ENCODE assay signal across 30 mouse cellular contexts in the genomic region with DNA sequence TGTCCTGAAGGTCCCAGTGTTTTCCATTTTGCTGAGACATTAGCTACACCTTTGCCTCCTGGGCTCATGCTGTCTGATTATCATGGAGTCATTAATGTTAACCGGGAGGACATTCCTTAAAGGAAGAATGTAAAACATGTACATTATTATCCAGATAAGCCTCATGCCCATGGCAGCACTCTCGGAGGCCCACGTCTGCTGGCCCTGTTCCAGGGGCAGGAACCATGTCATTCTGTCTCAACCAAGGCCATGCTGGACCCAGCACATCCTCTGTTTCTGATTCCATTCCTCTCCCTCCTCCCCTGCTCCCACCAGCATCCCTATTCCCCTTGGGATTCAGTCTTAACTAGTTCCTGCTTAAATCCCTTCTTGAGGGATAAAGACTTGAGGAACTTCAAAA.
DNase-seq lines count a peak whose midpoint lies in the region; ATAC-seq and TF ChIP-seq lines count a peak whose summit lies in the region.
"Had no signal": no experiment of that assay in that cellular context is flagged by ENCODE, and none has a peak within 500 bp of the region (broad histone marks: within the 10 kb centered on the region; RNA-seq: fewer than 3 reads in every experiment).

No protein-coding gene starts in this region.

- H3K27me3 ChIP-seq in kidney, embryonic 15.5 days: no peaks in the 10 kb centered on the region
- no peaks in the 10 kb centered on the region for H3K27me3 ChIP-seq in Patski
- H3K27me3 ChIP-seq in intestine, embryonic 14.5 days (replicated peaks; ENCODE audit: control insufficient read depth, insufficient read depth, low read length): no peaks in the 10 kb centered on the region
- H3K27me3 ChIP-seq in forebrain, embryonic 13.5 days: no peaks in the 10 kb centered on the region
- H3K27me3 ChIP-seq: embryonic facial prominence, embryonic 13.5 days; heart, embryonic 13.5 days; limb, embryonic 12.5 days; liver, embryonic 15.5 days; lung, embryonic 15.5 days; midbrain, embryonic 13.5 days had no signal

- no peak overlapping the region for H3K27ac ChIP-seq in kidney, embryonic 15.5 days
- H3K27ac ChIP-seq in intestine, embryonic 14.5 days (ENCODE audit: low read depth): peak overlapping the region; percentile 18; the same call in 1 of the 2 replicates
- no peak overlapping the region for H3K27ac ChIP-seq in forebrain, embryonic 13.5 days
- H3K27ac ChIP-seq: embryonic facial prominence, embryonic 13.5 days; forebrain, embryonic 10.5 days; gastrocnemius, adult 2 months; heart, embryonic 13.5 days; hindbrain, postnatal 0 days; kidney, postnatal 0 days; limb, embryonic 12.5 days; liver, embryonic 15.5 days; lung, embryonic 15.5 days; midbrain, embryonic 13.5 days had no signal

- in situ Hi-C loops in Patski (cut with MboI; ENCODE audit: low pct_unique_long_range_greater_than_20kb): no loop called here

- no peak overlapping the region for H3K4me2 ChIP-seq in kidney, embryonic 15.5 days
- H3K4me2 ChIP-seq in intestine, embryonic 14.5 days (ENCODE audit: low read length): no peak overlapping the region
- no peak overlapping the region for H3K4me2 ChIP-seq in forebrain, embryonic 13.5 days
- H3K4me2 ChIP-seq: embryonic facial prominence, embryonic 13.5 days; heart, embryonic 13.5 days; limb, embryonic 12.5 days; liver, embryonic 15.5 days; lung, embryonic 15.5 days; midbrain, embryonic 13.5 days had no signal

- CTCF ChIA-PET in Patski (lab: Charles Lee): no interaction called here

- DNase-seq in adrenal gland, adult 2 months: peak; percentile 24
- no peak for DNase-seq in adrenal gland, adult 18-20 months (ENCODE audit: low spot score in 2 of 2)
- peak; percentile 30 to 40 for DNase-seq in kidney, postnatal 4 days
- DNase-seq in Patski (ENCODE audit: low read depth, low spot score): no peak
- DNase-seq in intestine, embryonic 14.5 days (ENCODE audit: low spot score): no peak
- DNase-seq in heart, postnatal 14 days: no peak
- DNase-seq: cerebellum, adult 8-10 months; cerebellum, postnatal 36 days; gastrocnemius, adult 2 months; gastrocnemius, postnatal 36 days; heart, postnatal 10 days; kidney, adult 18-20 months; layer of hippocampus, adult 9-11 months; lung, postnatal 4 days; right cerebral cortex, postnatal 25 days; thymus, adult 2 months; thymus, postnatal 36 days had no signal

- no peak for ATAC-seq in kidney, embryonic 15.5 days (replicated peaks; ENCODE audit: low FRiP score)
- peak; percentile 67 for ATAC-seq in Patski
- ATAC-seq in intestine, embryonic 14.5 days (replicated peaks; ENCODE audit: low FRiP score, low TSS enrichment, low read depth): no peak
- ATAC-seq in forebrain, embryonic 13.5 days: no peak
- ATAC-seq: forebrain, embryonic 16.5 days; hindbrain, postnatal 0 days; midbrain, embryonic 13.5 days had no signal

- H3K9ac ChIP-seq in kidney, embryonic 15.5 days: no peak overlapping the region
- H3K9ac ChIP-seq in intestine, embryonic 14.5 days (ENCODE audit: low read length): no peak overlapping the region
- no peak overlapping the region for H3K9ac ChIP-seq in forebrain, embryonic 13.5 days
- H3K9ac ChIP-seq: embryonic facial prominence, embryonic 13.5 days; heart, embryonic 13.5 days; limb, embryonic 12.5 days; liver, embryonic 15.5 days; lung, embryonic 15.5 days; midbrain, embryonic 13.5 days had no signal

- no peaks in the 10 kb centered on the region for H3K9me3 ChIP-seq in kidney, embryonic 15.5 days (replicated peaks)
- no peaks in the 10 kb centered on the region for H3K9me3 ChIP-seq in intestine, embryonic 14.5 days (ENCODE audit: control insufficient read depth, low read length)
- H3K9me3 ChIP-seq in forebrain, embryonic 13.5 days (replicated peaks): no peaks in the 10 kb centered on the region
- H3K9me3 ChIP-seq: embryonic facial prominence, embryonic 13.5 days; forebrain, embryonic 10.5 days; limb, embryonic 12.5 days; liver, embryonic 15.5 days; lung, embryonic 15.5 days; midbrain, embryonic 13.5 days had no signal

- H3K4me1 ChIP-seq in kidney, embryonic 15.5 days: 0 out of 2 replicates have a peak, but pooled peaks cover 3% of the 10 kb centered on the region
- H3K4me1 ChIP-seq in intestine, embryonic 14.5 days (replicated peaks; ENCODE audit: control insufficient read depth, insufficient read depth, low read length): peaks cover 13% of the 10 kb centered on the region
- H3K4me1 ChIP-seq in forebrain, embryonic 13.5 days: no peaks in the 10 kb centered on the region
- H3K4me1 ChIP-seq: forebrain, embryonic 10.5 days; liver, embryonic 15.5 days; megakaryocyte, embryonic 14.5 days had no signal

- no peaks in the 10 kb centered on the region for H3K36me3 ChIP-seq in kidney, embryonic 15.5 days
- no peaks in the 10 kb centered on the region for H3K36me3 ChIP-seq in intestine, embryonic 14.5 days (ENCODE audit: control insufficient read depth, insufficient read depth, low read length)
- no peaks in the 10 kb centered on the region for H3K36me3 ChIP-seq in forebrain, embryonic 13.5 days (ENCODE audit: poor library complexity, severe bottlenecking)
- H3K36me3 ChIP-seq: embryonic facial prominence, embryonic 13.5 days; forebrain, embryonic 10.5 days; heart, embryonic 13.5 days; limb, embryonic 12.5 days; liver, embryonic 15.5 days; lung, embryonic 15.5 days; midbrain, embryonic 13.5 days had no signal

- intact Hi-C loops in heart, postnatal 14 days (cut with DNase I): no loop called here

- WGBS in kidney, embryonic 15.5 days: 64% methylated on average over 3 of the region's 3 CpGs
- WGBS in intestine, embryonic 14.5 days: 42% methylated on average over 3 of the region's 3 CpGs
- 76% methylated on average over 3 of the region's 3 CpGs for WGBS in forebrain, embryonic 13.5 days

- POLR2A ChIA-PET in Patski (lab: Charles Lee): no interaction called here

- TF ChIP-seq CTCF in Patski (IDR thresholded peaks at IDR 0.05): no peak

- H3K4me3 ChIP-seq in kidney, embryonic 15.5 days (replicated peaks): no peak overlapping the region
- H3K4me3 ChIP-seq in intestine, embryonic 14.5 days (ENCODE audit: low read depth, low read length): no peak overlapping the region
- no peak overlapping the region for H3K4me3 ChIP-seq in forebrain, embryonic 13.5 days
- H3K4me3 ChIP-seq: embryonic facial prominence, embryonic 13.5 days; forebrain, embryonic 10.5 days; gastrocnemius, adult 2 months; heart, embryonic 13.5 days; limb, embryonic 12.5 days; liver, embryonic 15.5 days; lung, embryonic 15.5 days; megakaryocyte, embryonic 14.5 days; midbrain, embryonic 13.5 days had no signal

Comparison
In these comparisons a context has a peak if more than half of its experiments do, and no peak if none do; other contexts are left out.
1. DNase-seq: peak in adrenal gland, adult 2 months (single experiment) and kidney, postnatal 4 days (2 of 2); none in adrenal gland, adult 18-20 months (0 of 2), Patski (single experiment), intestine, embryonic 14.5 days (single experiment) and heart, postnatal 14 days (0 of 2).